Mouse (Mus musculus) brain, embryonic 18.5 days (tissue): ENCODE measurements around the gene Tmem239.
A peak's percentile ranks its signal among the peaks of the same experiment; 100 is the strongest.

Source experiments
- DNase-seq: peaks from one replicate; pipeline ENCODE4 v3.0.0-alpha.2; 2012; ENCODE audit warnings: low read depth, low spot score

The Tmem239 gene

DNA sequence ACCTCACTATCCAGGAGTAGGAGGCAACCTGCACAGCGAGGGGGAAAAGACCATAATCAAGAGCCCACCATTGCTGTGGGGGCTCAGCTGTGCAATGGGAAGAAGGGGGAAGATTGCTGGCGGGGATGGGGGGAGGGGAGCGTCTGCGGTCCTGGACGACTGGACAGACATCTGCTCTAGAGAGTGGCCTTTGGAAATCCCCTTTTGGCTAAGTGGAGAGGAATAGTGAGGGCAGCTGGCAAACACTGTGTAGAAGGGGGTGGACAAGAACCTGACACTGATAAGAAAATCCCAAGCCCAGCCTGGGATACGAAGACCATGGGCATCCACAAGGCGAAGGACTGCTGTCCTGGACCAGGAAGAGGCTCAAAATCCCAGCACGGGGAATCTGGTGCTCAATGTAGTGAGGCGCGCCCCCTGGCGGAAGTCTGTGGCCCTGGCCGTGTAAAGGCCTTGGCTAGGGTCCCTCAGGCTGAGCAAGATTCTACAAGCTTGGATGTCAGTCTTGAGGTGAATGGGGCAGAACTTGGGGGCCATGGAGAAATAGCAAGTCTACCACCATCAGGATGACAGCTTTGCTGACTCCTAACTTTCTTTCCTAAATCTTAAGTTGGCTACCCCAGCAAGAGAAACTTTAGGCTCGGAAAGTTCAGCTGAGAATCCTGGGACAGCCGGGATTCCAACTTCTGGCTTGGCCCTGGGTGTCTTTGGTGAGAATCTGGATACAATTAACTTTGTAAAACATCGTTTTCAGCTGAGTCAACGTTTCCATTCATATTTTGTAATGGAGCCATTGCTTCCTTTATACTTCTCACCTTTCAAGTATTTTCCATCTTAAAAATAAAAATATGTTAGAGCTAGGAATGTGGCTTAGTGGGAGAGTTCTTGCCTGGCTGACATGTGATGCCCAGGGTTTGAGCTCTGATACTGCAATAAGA lies 5.5 kb downstream of the Tmem239 start:
- no peak for DNase-seq

GRCm38 (mm10) chr2:130412775-130413174 lies 6.5 kb downstream of the Tmem239 start:
- DNase-seq: no peak

- no peak for DNase-seq
These were observed 8.0 kb downstream of the Tmem239 start for GRCm38 (mm10) chr2:130414094-130414856.

GRCm38 (mm10) chr2:130421781-130422620 lies 15.7 kb downstream of the Tmem239 start:
- no peak for DNase-seq

DNA sequence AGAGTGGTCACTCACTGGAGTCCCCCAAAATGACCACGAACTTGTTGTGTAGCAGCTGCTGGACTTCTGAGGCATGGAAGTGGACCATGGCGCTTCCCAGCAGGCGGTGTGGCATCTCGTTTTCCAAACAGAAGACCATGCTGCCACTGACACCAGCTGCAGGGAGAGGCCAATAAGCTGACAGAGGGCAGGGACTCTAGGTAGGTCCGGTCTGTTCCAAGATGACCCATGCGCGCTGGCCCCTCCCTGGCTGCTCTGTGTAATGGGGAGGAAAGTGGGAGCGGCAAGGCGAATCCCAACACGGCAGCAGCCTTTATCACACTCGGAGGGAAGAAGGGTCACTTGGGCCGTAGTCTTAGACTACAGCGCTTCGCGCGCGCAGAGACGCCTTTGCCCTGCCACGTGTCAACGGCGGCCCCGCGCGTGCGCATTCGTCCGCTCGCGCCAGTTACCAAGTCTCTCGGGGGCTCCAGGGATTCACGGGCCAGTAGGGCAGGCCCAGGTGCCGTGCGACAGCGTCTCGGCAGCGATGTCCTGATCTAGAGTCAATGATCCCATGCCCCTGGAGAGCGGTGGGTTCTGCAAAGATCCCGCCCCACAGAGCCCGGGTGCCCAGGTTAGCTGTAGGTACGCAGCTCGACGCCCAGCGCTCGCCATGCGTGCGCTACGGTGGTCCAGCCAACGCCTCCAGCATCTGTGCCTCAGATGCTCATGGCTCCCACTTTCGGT lies 17.3 kb downstream of the Tmem239 start:
- peak; percentile 54 for DNase-seq

GRCm38 (mm10) chr2:130424126-130424853 lies 18.0 kb downstream of the Tmem239 start, which contains the start of the genes Vps16 and Pced1a:
TSS of gene Vps16 (plus strand) at chr2:130424339.
TSS of gene Pced1a (minus strand) at chr2:130424701.
- DNase-seq: peak; percentile 87

- DNase-seq: no peak
These were observed 18.8 kb downstream of the Tmem239 start for GRCm38 (mm10) chr2:130425112-130425511.

DNA sequence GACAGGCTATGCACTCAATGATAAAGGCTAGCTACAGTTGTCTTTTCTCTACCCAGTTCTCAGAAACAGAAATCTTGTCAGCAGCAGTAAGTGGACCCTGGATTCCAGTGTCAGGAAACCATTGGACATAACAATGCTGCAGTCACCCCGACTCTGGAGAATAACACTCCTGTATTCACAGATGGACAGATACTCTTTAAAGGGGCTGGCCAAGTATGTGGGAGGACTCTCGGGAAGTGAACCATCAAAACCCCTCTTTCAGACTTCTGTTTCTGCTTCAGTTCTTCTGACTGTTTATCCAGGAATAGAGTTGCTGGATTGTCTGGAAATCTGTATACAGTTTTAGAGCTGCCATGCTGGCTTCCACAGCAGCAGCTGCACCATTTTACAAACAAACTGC lies 23.6 kb downstream of the Tmem239 start:
- DNase-seq: no peak

DNA sequence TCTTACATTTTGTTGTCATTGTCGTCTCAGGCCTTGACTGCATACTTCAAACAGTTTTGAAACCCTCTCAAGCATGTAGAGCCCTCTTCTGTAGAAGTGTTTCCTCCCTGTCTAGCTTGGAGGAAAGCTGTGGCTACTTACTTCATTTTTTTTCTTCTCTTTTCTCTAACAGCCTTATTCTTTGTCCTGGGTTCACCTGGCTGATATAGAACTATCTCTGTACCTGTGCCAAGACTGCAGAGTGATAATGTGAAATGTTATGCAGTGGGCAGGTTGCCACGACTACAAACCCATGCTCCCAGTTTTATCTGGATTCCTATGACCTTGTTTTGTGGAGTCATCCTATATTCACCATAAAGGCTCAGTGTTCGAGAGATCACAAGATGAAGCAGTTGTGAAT lies 24.2 kb downstream of the Tmem239 start:
- no peak for DNase-seq

DNA sequence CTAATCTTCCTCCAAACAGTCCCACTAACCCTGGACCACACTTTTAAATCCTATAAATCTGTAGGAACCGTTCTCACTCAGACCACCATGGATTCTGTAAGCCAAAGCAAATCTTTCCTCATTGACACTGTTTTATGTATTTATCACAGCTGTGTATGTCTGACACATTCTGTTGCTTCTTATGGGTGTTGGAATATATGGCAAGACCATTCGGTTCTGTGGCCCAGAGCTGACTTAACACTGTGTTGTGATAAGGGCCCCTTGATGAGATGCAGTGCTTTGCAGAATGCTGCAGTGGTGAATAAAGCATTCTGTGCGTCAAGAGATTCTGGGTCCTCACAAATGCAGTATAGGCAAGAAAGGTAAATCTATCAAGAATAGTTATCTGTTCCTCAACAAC lies 25.9 kb downstream of the Tmem239 start:
- no peak for DNase-seq

GRCm38 (mm10) chr2:130433152-130433551 lies 26.9 kb downstream of the Tmem239 start:
- DNase-seq: no peak

GRCm38 (mm10) chr2:130436769-130437168 lies 30.5 kb downstream of the Tmem239 start:
- no peak for DNase-seq

DNA sequence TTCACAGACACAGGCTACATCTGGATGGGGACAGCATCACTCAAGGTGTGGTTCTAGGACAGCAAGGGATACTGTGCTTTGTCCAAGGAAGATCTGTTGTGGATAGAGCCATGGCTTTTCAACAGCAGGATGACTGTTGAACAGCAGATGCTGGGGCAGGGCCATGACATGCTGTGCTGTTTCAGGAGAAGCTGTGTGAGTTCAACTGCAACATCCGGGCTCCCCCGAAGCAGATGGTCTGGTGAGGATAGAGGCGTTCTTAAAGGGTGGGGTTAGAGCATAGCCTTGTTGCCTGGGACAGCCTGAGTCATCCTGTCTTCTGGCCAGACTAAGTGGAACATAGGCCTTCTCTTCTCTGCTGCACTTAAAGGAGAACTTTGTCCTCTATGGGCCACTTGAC lies 32.6 kb downstream of the Tmem239 start:
- no peak for DNase-seq

DNA sequence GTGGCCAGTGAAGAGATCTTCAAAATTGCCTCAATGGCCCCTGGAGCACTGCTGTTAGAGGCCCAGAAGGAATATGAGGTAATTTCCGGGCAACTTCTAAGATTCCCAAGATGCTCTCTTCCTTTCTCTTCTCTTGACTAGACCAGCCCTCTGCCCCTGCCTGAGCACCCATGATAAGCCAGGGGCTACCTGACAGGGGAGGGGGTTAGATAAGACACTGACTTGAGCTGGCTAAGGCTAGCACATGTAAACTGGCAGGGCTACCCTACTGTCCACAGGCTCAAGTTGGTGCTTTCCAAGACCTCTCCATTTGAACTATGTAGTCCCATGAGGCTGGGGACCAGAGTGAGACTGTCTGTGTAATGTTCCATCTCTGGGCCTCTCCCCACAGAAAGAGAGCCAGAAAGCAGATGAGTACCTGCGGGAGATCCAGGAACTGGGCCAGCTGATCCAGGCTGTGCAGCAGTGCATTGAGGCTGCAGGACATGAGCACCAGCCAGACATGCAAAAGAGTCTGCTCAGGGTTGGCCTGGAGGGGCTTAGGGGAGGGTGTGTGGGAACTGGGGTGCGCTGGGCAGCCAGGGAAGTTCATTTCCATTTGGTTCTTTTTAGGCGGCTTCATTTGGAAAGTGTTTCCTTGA lies 33.7 kb downstream of the Tmem239 start:
- no peak for DNase-seq

- no peak for DNase-seq
These were observed 35.9 kb downstream of the Tmem239 start for GRCm38 (mm10) chr2:130442162-130442561.

- DNase-seq: no peak
These were observed 42.2 kb downstream of the Tmem239 start for GRCm38 (mm10) chr2:130448449-130448848.

DNA sequence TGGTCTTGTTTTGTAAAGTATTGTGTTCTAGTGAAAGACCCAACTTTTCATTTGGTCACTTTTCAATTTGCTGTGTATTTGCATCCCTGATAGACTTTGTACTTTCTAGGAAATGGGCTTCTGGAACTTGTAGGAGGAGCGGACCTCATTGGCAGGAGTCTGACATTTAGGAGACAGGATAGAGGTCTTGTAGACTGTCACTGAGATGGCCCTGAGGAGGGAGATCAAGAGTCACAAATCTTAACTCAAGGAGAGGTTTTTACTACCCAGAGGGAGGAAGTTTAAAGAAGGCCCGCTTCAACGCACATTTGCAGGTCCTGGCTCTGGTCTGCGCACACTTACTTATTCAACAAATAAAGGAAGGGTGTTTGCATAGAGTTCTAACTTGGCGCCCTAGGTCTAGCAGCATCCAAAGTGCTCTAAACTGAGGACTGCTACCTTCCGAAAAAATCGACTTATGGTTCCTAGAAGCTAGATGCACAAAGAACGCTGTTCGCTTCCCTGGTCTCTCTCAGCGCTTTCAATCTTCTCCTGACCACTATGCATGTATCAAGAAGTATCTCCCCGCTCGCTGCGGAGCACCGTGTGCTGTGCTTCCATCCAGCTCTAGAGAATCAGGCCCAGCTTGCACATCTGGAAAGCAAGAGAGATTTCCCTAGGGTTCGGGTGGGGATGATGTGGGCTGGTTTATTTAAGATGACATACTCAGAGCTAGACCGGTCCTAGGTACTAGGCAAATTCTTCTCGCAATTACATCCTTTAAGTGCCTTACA lies 42.9 kb downstream of the Tmem239 start:
- DNase-seq: no peak

DNA sequence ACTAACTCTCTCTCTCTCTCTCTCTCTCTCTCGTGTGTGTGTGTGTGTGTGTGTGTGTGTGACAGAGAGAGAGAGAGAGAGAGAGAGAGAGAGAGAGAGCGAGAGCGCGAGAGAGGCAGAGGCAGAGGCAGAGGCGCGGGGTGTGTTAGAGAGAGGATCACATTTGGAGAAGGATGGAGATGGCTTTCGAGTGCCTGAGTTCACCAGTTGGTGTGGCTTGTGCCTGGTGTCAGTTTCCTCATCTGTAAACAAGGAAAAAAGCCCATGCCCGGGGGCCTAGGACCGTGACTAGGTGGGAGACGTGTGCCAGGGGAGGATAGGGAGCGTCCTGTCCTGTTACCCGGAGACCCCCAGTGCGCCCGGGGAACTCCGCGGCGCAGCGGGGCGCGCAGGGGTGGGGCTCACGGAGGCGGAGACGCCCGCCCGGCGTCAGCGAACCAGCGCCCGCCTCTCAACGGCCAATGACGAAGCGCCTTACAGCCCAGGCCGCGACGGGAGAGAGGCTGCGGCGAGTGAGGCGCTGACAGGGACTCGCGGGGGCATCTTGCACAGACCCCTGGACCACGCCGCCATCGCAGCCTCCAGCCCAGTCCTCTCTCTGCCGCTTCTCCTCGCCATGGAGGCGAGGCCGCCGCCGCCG lies 43.6 kb downstream of the Tmem239 start, which contains the start of gene Ptpra:
Gene Ptpra (plus strand): TSS at position 485 of the 640 bp plus-strand sequence.
- DNase-seq: peak; percentile 83
